Mouse (Mus musculus): Measurements from ENCODE around the gene Kcnf1. TPM values are rescaled to one million over a fixed set of nuclear protein-coding genes. Genes with fewer than 3 reads are reported as not detected.

Gene Kcnf1
- total and polyA plus RNA-seq, 3 experiments = not detected

- Histone ChIP-seq H3K36me3 (replicated peaks in 1 of 2; ENCODE audit: control insufficient read depth in 1 of 2, insufficient read depth in 1 of 2, low read length in 1 of 2) (no peaks in the 10 kb centered on the region), H3K4me3 (replicated peaks in 1 of 3; ENCODE audit: low read depth in 2 of 3, low read length in 2 of 3, poor library complexity in 1 of 3) (no peak overlapping the region), H3K9ac (ENCODE audit: insufficient read depth, low read depth) (no peak overlapping the region), H3K4me1 (ENCODE audit: control insufficient read depth in 1 of 2, insufficient read depth in 2 of 2) (no peaks in the 10 kb centered on the region), H3K79me2 (replicated peaks; ENCODE audit: control insufficient read depth, extremely low read depth, insufficient read depth, poor library complexity, severe bottlenecking) (no peaks in the 10 kb centered on the region), H3K27ac (ENCODE audit: insufficient read depth, low read depth) (no peak overlapping the region), H3K27me3 (replicated peaks) (no peaks in the 10 kb centered on the region), H3K4me2 (ENCODE audit: insufficient read depth, low read depth, poor library complexity, severe bottlenecking) (no peak overlapping the region), H3K9me3 (replicated peaks; ENCODE audit: low read length) (no peaks in the 10 kb centered on the region)
- in situ Hi-C loops (cut with MboI; ENCODE audit: low pct_ligation_motif_present, low pct_unique_long_range_greater_than_20kb, low sequenced_read_pairs) (no loop called here), dilution Hi-C loops (cut with MboI; ENCODE audit: extremely low pct_ligation_motif_present, extremely low pct_unique_long_range_greater_than_20kb, low sequenced_read_pairs) (no loop called here)
- DNase-seq (ENCODE audit: extremely low read depth) = no peak
- TF ChIP-seq POLR2AphosphoS2 (IDR thresholded peaks at IDR 0.05; ENCODE audit: low read depth, low read length) (no peak), CHD2 (IDR thresholded peaks at IDR 0.05; ENCODE audit: low read length) (no peak), MYC (IDR thresholded peaks at IDR 0.05; ENCODE audit: low read depth, low read length) (no peak), TBP (conservative IDR thresholded peaks at IDR 0.05; ENCODE audit: low read depth, low read length) (no peak), MAZ (IDR thresholded peaks at IDR 0.05; ENCODE audit: low read depth, low read length) (no peak), USF1 (IDR thresholded peaks at IDR 0.05; ENCODE audit: low read depth, low read length) (no peak), KAT2A (IDR thresholded peaks at IDR 0.05; ENCODE audit: insufficient replicate concordance, low read length) (no peak), ZC3H11A (IDR thresholded peaks at IDR 0.05; ENCODE audit: low read depth, low read length) (no peak), EP300 (IDR thresholded peaks at IDR 0.05; ENCODE audit: low read length) (no peak), UBTF (IDR thresholded peaks at IDR 0.05; ENCODE audit: low read depth, low read length) (no peak), IRF4 (IDR thresholded peaks at IDR 0.05; ENCODE audit: low read depth, low read length) (no peak), ELF1 (IDR thresholded peaks at IDR 0.05; ENCODE audit: low read depth, low read length) (no peak), NRF1 (IDR thresholded peaks at IDR 0.05; ENCODE audit: low read depth, low read length) (no peak), ZKSCAN1 (IDR thresholded peaks at IDR 0.05; ENCODE audit: borderline replicate concordance, low read depth, low read length) (no peak), HCFC1 (IDR thresholded peaks at IDR 0.05; ENCODE audit: low read depth, low read length) (no peak), RCOR1 (conservative IDR thresholded peaks at IDR 0.05; ENCODE audit: low read depth, low read length) (no peak), POLR2A (IDR thresholded peaks at IDR 0.05; ENCODE audit: low read depth, low read length) (no peak), USF2 (conservative IDR thresholded peaks at IDR 0.05; ENCODE audit: low read depth, low read length) (no peak), ETS1 (conservative IDR thresholded peaks at IDR 0.05; ENCODE audit: low read depth, low read length) (no peak), CTCF (conservative IDR thresholded peaks at IDR 0.05 in 1 of 2, IDR thresholded peaks at IDR 0.05 in 1 of 2; ENCODE audit: low read depth in 2 of 2, low read length in 2 of 2) (no peak)
These were observed 1.1 kb downstream of the Kcnf1 start for GRCm38 (mm10) chr12:17175531-17175951.

- no peak for DNase-seq (ENCODE audit: extremely low read depth)
- Histone ChIP-seq H3K36me3 (replicated peaks in 1 of 2; ENCODE audit: control insufficient read depth in 1 of 2, insufficient read depth in 1 of 2, low read length in 1 of 2) (no peaks in the 10 kb centered on the region), H3K4me3 (replicated peaks in 1 of 3; ENCODE audit: low read depth in 2 of 3, low read length in 2 of 3, poor library complexity in 1 of 3) (no peak overlapping the region), H3K27me3 (replicated peaks) (no peaks in the 10 kb centered on the region), H3K9ac (ENCODE audit: insufficient read depth, low read depth) (no peak overlapping the region), H3K4me2 (ENCODE audit: insufficient read depth, low read depth, poor library complexity, severe bottlenecking) (no peak overlapping the region), H3K27ac (ENCODE audit: insufficient read depth, low read depth) (no peak overlapping the region), H3K9me3 (replicated peaks; ENCODE audit: low read length) (no peaks in the 10 kb centered on the region), H3K4me1 (ENCODE audit: control insufficient read depth in 1 of 2, insufficient read depth in 2 of 2) (no peaks in the 10 kb centered on the region), H3K79me2 (replicated peaks; ENCODE audit: control insufficient read depth, extremely low read depth, insufficient read depth, poor library complexity, severe bottlenecking) (no peaks in the 10 kb centered on the region)
- TF ChIP-seq ETS1 (conservative IDR thresholded peaks at IDR 0.05; ENCODE audit: low read depth, low read length) = no peak
- TF ChIP-seq BHLHE40 (IDR thresholded peaks at IDR 0.05; ENCODE audit: low read depth, low read length) = no peak
- TF ChIP-seq JUND (conservative IDR thresholded peaks at IDR 0.05; ENCODE audit: low read depth, low read length) = no peak
- TF ChIP-seq UBTF (IDR thresholded peaks at IDR 0.05; ENCODE audit: low read depth, low read length) = no peak
- no peak for TF ChIP-seq KAT2A (IDR thresholded peaks at IDR 0.05; ENCODE audit: insufficient replicate concordance, low read length)
- TF ChIP-seq TBP (conservative IDR thresholded peaks at IDR 0.05; ENCODE audit: low read depth, low read length) = no peak
- TF ChIP-seq PAX5 (IDR thresholded peaks at IDR 0.05; ENCODE audit: low read length) = no peak
- no peak for TF ChIP-seq E2F4 (IDR thresholded peaks at IDR 0.05; ENCODE audit: insufficient replicate concordance, low read depth, low read length)
- no peak for TF ChIP-seq POLR2A (IDR thresholded peaks at IDR 0.05; ENCODE audit: low read depth, low read length)
- dilution Hi-C loops (cut with MboI; ENCODE audit: extremely low pct_ligation_motif_present, extremely low pct_unique_long_range_greater_than_20kb, low sequenced_read_pairs) (no loop called here), in situ Hi-C loops (cut with MboI; ENCODE audit: low pct_ligation_motif_present, low pct_unique_long_range_greater_than_20kb, low sequenced_read_pairs) (no loop called here)
These were observed 1.6 kb downstream of the Kcnf1 start for GRCm38 (mm10) chr12:17175124-17175523.

All from CH12.LX (cell line).